Mouse (Mus musculus): ENCODE results near the gene Lrrc4.

Lrrc4 gene

DNA sequence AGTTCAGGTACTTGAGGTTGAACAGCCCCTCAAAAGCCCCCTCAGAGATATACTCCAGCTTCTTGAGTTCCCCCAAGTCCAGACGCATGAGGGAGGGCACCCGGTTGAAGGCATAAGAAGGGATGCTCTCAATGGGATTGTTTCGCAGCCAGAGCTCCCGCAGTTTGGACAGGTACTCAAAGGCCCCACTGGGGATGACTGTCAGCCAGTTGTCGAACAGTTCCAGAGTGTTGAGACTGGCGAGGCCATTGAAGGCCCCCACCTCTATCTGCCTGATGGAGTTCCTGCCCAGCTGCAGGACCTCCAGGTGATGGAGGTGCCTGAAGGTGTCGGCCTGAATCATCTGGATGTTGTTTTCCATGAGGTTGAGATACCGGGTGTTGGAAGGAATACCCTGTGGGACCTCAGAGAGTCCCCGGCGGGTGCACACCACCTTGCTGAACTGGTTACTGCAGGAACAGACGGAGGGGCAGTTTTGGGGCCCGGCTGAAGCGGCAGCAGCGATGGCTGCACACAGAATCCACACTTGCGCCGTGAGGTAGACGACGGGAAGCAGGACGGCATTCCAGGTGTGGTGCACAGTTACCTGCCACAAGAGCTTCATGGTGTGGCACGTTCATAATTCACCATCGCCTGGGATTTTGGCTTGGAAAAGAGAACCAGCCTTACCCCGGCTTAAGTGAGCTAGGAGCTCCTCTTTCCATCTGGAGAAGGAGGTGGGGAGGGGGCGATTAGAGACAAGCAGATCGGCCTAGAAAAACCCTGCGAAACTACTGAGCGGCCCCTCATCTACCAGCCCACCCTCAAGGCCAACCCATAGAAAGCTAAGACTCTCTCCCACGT lies at the start of gene Lrrc4:
Lrrc4 (minus strand) TSS at position 737 of the 843 bp plus-strand sequence.
- in situ Hi-C loops (cut with MboI, MseI) = no loop called here

DNA sequence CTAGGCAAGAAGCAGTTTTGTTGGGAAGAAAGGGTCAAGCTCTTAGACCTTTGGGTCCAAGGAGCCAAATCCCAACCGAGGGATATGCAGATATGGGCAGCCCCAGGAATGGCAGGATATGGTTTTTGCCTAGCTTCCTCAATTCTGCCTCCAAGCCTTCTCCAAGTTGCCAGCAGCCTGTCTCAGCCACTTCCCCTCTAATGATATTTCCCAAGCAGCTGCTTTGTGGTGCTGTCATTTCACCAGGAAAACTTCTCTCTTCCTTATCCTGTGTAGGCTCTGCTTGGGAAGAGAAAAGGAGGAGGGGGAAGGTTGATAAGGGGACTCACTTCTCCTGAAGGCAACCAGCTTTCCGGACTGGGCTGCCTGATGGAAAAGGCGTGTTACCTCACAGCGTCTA lies 49.4 kb upstream of the Lrrc4 start:
- in situ Hi-C loops (cut with MboI, MseI) = loop anchor here in 1 of 2 experiments (10.0 kb wide), 1 partner anchor 346 kb away; no protein-coding TSS in a partner anchor

DNA sequence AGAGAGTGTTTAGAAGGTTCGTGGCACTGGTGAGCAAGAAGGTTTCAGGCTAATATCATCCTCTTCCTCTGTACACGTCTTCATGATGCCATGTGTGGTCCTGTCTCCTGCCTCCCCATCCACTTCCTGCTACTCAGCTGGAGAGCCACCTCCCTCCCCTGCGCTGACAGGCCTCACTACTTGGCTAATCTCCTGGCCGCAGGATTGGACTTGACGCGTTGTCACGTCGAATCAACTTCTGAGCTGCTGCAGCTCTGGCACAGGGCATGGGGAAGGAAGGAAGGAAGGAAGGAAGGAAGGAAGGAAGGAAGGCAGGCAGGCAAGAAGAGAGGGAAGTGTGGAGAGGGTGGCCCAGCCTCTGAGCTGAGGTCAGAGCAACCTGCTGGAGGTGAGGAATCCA lies 47.8 kb upstream of the Lrrc4 start:
- in situ Hi-C loops (cut with MboI, MseI) = no loop called here

DNA sequence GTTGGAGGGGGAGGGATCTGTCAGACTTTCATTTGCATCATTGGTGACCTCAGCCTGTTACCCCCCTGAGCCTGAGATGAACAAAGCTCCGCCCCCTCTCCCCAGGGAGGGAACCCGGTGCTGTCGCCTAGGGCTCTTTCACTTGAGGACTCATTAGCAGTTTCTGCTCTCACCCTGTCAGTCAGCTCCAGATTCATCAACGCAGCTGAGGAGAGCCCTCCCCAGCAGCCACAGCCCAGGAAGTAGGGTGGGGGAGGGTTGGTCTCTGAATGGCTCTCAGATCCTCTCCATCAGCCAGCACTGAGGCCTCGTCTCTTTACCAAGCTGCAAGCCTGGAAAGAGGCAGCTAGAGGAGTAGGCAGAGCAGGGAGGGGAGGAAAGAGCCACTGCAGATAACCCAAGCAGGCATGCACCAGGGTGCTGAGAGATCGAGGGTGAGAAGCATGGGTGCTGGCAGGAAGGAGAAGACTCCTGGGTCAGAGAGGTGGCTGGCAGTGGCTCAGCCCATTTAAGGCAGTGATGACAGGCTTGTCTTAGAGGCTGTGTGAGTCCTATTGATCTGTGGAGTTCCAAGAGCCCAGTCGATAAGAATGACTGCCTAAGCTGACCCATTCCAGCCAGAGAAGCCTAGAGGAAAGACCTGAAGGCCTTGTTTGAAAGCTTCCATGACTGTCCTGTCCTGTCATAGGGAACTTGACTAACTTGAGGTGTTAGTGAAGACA lies 46.6 kb upstream of the Lrrc4 start:
- in situ Hi-C loops (cut with MboI, MseI) = no loop called here

DNA sequence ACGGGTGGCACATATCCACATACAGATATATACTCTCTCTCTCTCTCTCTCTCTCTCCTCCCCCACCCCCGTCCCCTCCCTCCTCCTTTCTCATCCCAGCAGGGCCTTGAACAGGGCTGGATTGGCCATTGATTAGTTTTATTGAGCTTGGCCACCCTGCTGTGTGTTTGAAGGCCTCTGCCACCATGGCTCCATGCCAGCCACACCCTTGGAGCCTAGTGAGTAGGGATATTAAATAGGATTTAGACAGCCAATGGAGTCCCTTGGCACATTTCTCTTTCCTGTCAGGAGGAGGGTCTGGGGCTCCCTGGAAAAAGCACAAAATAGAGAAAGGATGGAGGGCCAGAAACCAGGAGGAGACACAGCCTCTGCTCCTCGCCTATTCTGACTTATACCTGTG lies 44.9 kb upstream of the Lrrc4 start:
- in situ Hi-C loops (cut with MboI, MseI) = no loop called here

DNA sequence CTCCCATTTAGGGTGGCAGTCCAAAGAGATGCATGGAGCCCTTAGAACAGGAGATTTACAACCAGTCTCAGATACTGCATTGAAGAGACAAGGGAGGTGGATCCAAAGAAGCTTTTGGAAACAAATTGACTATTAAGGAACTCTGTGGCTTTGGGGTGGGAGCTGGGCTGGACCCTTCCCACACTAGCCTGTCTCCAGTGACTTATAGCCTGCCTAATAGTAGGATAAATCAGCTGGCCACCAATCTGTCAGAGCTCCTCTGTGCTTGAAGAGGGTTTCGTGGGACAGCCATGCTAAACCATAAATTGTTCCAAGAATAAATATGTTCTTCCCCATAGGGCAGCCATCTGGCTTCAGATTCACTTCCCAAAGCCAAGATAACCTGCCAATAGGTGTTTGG lies 43.8 kb upstream of the Lrrc4 start:
- in situ Hi-C loops (cut with MboI, MseI) = no loop called here

DNA sequence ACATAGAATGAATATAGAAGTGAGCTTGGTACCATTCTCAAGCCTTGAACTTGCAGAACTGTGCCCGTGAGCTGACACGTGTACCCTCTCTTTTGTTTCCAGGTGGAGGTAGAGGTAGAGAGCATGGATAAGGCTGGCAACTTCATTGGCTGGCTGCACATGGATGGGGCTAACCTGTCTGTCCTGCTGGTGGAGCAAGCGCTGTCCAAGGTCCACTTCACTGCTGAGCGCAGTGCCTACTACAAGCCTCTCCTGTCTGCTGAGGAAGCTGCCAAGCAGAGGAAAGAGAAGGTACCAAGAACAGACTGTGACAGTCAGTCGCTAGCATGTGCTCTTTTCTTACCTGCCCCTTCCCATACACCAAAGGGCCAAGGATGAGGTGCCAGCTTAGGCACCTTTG lies 43.2 kb upstream of the Lrrc4 start:
- in situ Hi-C loops (cut with MboI, MseI) = no loop called here

DNA sequence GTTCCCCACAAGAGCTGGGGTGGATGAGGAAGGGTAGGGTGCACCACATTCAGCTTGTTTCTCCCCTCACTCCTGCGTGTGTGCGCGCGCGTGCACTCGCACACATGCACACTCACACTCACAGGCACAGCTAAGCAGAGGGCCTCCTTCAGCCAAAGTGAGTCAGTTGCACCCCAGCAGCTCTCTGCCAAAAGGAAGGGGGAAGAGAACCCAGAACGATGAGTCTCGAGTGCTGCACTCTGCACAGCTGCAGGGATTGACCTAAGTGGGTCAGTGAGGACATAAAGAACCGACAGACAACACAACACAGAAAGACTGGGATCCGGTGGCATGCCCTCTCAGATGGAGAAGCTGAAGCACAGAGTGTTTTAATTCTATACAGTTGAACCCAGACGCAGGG lies 42.5 kb upstream of the Lrrc4 start:
- in situ Hi-C loops (cut with MboI, MseI) = no loop called here

DNA sequence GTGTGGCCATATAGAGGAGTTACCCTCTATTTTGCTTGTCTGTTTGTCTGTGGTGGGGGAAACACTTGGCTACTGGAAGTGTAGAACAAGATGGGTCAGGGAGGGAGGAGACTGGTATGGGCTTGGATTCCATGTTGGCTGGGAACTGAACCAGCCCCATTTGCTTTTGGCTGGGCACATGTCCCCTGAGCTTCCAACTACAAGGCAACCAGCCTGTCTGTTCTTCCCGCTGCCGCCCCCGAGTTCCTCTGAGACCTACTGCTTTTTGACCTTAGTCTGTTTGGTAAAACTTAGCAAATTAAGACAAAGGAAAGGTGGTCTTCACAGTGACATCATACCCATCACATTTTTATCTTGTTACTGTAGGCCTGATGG lies 40.9 kb upstream of the Lrrc4 start:
- in situ Hi-C loops (cut with MboI, MseI) = no loop called here

DNA sequence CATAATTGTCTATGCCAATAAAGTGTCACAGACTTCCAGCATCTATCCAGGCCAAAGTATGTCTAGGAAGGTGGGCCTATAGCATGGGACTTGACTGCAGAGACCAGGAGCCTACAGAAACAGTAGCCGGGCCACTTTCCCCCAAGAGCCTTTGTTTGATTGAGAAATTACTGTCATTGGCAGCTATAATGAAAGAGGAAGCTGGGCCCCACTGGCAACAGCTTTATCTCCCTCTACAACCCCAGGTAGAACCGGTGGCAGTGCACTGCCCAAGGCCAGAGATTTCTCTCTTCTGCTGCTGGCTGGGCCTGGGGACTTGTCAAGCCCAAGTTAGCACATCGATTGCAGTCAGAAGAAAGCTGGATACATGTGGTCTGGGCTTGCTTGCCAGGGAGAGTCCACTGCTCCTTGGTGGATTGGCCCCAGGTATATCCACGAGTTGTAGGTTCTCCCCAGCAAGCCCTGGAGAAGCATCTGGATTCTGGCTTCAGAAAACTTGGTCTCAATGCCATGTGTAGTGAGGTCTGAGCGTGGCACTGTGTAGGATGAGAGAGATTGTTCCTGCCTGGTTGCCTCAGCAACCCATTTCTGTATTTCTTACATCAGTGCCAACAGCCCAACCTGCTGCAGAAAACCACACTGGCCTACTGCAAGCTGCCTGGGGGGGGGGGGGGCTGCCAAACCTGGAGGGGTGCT lies 40.3 kb upstream of the Lrrc4 start:
- in situ Hi-C loops (cut with MboI, MseI) = no loop called here

DNA sequence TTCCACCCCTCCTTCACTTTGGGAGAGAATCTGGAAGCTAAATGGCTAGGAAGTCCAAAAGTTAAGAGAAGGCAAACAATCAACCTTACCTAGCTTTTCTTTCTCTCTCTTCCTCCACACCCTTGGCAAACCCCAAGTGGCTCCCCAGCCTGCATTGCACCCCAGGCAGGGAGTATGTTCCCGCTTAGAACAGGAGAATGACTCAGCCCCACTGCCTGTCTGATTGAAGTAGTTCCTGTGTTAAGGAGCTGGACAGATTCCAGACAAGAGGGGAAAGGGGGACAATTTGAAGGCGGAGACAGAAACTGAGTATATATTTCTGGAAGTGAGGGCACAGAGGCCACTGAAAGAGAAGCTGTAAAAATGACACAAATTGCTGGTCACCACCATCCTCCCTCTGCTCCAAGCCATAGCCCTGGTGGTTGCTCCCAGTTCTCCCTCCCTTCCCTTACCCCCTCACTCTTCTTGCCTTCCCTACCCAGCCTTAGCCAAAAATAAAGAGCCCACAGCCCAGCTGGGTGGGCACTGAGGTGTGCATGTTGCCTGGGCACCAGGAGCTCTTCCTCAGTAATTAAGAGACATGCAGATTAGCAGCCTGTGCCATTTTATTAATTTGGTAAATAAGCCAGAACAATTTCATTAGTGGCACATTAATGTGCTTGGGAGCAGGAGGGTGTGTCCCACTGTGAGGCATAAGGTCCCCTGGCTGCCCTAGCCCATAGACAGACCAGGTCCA lies 36.1 kb upstream of the Lrrc4 start:
- in situ Hi-C loops (cut with MboI, MseI) = loop anchor here in 1 of 2 experiments (10.0 kb wide), 1 partner anchor 1847 kb away; no protein-coding TSS in a partner anchor

DNA sequence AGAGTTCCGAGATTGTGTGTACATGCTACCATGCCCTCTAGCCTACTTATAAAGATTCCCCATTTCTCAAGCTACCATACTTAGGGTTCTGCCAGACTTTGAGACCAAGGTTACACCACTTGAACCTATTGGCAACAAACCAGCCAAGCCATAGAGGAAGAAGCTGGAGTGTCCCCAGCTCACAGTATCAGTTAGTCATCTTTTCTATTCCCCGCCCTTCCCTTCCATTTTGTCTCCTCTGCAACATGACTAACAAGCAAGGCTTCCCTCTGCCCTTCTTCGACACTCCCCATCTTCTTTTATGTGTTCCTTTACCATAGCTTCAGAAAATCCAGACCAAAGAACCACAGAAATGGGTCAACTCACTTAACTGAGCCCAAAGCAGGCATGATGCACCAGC lies 34.7 kb upstream of the Lrrc4 start:
- in situ Hi-C loops (cut with MboI, MseI) = loop anchor here in 1 of 2 experiments (10.0 kb wide), 1 partner anchor 1849 kb away; no protein-coding TSS in a partner anchor

DNA sequence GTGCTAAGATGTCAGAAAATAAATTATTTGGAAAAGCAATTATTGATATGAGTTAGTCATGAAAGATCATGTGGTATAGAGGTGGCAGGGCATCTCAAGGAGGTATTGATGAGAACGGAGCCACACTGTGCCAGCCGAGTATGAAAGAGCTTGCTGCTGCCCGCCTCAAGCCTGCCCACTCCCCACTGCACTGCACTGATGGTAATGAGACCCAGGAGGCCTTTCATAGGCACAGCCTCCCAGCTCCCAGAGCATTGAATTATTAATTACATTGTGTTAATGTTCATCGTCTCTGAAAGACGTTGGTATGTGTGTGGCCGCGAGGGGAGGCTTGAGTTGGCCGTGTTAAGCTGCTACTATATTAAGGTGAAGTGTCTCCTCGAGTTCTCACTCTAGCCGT lies 33.6 kb upstream of the Lrrc4 start:
- in situ Hi-C loops (cut with MboI, MseI) = loop anchor here in 1 of 2 experiments (10.0 kb wide), 1 partner anchor 1850 kb away; no protein-coding TSS in a partner anchor

DNA sequence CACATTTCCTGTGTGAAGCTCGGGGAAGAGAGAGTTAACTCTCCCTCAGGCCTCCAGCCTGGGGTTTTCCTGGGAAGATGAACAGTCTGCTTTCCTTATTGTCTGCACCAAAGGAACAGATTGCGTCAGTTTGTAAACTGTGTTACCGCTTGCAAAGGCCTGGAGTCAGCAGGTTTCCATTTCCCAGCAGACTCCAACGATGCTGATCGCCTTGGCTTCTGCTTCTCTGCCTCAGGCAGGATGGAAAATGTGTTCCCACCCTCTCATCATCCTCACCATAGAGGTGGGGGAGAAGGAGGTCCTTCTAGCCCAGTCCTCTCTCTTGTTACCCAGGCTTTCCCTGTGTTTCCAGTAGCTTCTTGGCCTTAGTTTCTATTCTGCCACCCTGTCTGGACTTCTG lies 33.1 kb upstream of the Lrrc4 start:
- in situ Hi-C loops (cut with MboI, MseI) = loop anchor here in 1 of 2 experiments (10.0 kb wide), 1 partner anchor 1850 kb away; no protein-coding TSS in a partner anchor

DNA sequence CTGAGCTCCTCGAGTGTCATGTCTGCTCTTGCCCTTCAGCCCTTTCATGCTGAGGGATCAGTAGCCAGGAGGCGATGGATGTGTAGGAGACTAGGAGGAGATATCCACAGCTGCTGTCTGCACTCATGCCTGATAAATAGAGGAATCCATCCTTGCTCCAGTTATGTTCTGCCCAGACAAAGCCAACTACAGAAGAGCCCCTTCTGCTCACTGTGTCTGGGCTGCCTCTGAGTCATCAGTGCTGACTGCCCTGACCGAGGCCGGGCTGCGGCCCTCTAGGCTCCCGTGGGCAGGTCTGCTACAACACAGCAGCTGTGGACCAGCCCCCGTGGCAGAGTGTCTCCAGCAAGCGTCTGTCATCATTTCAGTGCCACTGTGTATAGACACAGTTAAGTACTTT lies 30.8 kb upstream of the Lrrc4 start:
- in situ Hi-C loops (cut with MboI, MseI) = loop anchor here in 1 of 2 experiments (10.0 kb wide), 1 partner anchor 1852 kb away; no protein-coding TSS in a partner anchor

DNA sequence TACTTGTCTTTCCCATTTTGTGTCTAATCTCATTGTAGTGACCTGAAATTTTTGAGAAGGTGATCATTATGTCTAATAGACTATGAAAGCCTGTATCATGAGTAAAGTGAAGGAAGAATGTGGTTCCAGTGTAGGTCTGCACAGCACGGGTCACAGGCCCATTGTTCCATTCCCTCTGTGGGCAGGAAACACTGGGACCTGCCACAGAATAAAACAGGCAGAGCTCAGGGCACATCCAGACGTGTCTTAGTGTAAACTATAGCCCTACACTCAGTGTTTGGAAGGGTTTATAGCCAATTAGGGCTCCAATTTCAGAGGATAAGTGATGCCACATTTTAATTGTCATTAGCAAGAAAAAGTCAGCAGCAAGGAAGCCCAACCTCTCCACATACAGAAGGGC lies 29.4 kb upstream of the Lrrc4 start:
- in situ Hi-C loops (cut with MboI, MseI) = loop anchor here in 1 of 2 experiments (10.0 kb wide), 1 partner anchor 1854 kb away; no protein-coding TSS in a partner anchor

DNA sequence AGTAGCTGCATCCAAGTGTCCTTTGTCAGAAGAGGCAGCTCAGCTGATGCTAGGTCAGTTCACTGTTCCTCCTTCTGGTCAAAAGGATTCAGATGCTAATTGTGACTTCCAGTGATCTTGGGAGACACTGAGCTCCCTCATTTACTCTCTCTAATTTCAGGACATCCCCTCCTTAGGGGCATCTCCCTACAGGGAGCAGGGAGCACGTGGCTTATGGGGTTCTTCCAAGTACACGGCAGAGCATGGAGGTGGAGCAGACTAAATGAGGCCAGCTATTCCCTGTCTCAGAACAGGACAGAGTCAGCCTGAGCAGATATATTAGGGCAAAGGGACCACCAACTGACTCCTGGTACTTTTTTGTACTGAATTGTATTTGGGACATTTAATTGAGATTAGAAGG lies 28.9 kb upstream of the Lrrc4 start:
- in situ Hi-C loops (cut with MboI, MseI) = loop anchor here in 1 of 2 experiments (10.0 kb wide), 1 partner anchor 1854 kb away; no protein-coding TSS in a partner anchor

DNA sequence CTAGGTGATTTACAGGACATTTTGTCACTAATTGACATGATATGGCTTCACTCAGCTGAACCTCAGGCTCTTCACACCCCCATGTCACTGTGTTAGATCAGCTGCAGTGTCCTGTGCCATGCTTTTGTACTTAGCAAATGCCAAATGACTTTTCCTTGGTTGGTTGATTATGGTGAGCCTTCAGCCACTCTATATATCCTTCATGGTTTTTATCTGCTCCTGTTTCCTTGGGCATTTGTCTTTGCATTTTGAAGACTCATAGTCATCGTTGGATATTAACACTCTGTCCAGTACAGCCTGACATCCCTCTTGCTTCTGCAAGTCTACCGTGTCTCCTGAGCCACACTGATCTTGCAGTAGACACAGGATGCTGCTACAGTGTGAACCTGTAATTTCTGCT lies 27.5 kb upstream of the Lrrc4 start:
- in situ Hi-C loops (cut with MboI, MseI) = no loop called here

DNA sequence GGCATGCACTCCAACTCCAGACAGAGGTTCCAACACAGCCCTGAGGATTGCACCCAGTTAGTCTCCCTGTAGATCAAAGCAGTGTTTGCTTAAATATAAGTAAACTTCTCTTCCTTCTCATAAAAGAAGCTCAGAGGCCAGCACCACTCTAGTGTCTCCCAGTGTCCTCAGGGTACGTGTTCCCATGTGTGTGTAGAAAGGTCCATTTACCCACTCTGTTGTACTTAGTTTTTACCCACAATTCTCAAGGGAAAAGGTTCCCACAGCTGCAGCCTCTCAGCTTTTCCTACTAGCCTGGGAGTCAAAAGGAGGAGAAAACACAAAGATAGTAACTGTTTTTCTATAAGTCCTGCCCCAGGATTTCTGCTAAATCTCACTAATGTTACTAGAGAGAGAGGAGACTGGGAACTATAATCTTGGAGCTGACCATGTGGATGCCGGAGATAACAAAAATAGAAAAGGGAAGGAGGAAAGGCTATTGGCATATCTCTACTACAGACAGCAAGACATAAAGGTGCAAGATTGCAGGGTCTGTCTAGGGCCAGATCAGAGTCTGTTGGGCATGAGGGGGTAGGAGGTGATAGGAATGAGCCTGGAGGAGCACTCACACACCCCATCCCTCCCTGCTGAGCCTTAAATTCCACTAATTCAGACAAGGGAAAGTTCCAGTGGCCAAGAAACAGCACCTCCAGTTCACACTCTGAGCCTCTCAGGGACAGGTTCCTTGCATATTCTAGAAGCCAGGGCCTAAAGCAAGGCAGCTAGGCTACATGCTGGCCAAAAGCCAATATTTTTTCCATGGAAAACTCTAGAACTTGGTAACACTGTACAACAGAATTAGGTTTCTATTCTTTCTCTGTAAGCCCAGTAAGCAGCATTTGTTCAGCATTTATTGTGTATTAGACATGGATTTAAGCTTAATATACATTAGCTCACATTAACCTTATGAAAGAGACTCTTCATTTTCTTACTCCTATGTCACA lies 25.9 kb upstream of the Lrrc4 start:
- in situ Hi-C loops (cut with MboI, MseI) = no loop called here

DNA sequence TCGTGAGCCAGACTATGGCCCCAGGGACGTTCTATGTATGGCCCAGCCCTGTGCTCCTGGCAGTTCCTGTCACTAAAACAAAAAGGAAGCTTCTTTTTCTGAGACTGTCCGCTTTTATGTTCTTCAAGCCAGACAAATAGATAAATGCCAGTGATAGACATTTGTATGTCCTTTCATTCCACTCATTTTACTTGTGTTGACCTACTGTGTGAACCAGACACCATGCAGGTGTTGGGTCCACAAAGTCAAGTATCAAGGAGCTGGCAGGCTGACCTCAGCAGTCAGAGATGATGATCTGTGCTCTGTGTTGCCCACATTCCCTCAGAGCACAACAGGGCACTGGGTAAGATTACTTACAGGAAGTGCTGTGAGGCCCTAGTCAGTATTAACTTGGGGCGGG lies 25.2 kb upstream of the Lrrc4 start:
- in situ Hi-C loops (cut with MboI, MseI) = no loop called here
